Mouse (Mus musculus) bone marrow, adult 2 months (tissue): ENCODE measurements around the gene Ncapd2.

Experiments used
- CTCF ChIP-seq: fragments of 200-500 bp; IDR thresholded peaks from 2 replicates; pipeline ENCODE4 v1.5.1; 2011; ENCODE audit warnings: low read length, control low read depth; ENCODE audit not compliant: control insufficient read depth, insufficient read depth
- POLR2A ChIP-seq: fragments of 200-500 bp; IDR thresholded peaks from 2 replicates; pipeline ENCODE4 v1.6.1; 2011; ENCODE audit warnings: low read depth, mild to moderate bottlenecking, control low read depth, low read length, borderline replicate concordance; ENCODE audit not compliant: control insufficient read depth

- TF ChIP-seq CTCF (peak; percentile 62), POLR2A (no peak)
Measured at GRCm38 (mm10) chr6:125225518-125226115, 34.1 kb upstream of the Ncapd2 start.
